Mouse (Mus musculus): Measurements from ENCODE around the gene Akna.

DNA sequence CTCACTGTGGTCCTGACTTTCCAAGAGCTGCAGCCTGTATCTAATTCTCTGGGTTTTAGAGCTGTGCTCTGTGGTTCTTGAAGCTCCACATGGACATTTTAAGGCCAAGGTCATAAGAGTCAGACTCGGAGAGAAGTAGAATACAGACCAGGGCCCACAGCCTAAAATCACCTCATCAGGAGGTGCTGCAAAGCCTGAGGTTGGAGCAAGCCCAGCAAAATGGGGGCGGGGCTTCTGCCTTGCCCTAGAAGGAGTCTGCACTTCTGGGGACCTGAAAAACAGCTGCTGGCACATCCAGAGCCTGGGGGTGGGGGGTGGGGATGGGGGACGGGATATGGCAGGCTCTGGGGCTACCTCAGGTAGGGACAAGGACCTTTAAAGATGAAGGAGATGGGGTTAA, 27.2 kb upstream of the Akna start:
- TF ChIP-seq POLR2A (IDR thresholded peaks at IDR 0.05; ENCODE audit: control insufficient read depth in 1 of 2, insufficient read depth in 1 of 2, low read depth in 1 of 2, low read length in 2 of 2, poor library complexity in 1 of 2) (no peak), MAFK (IDR thresholded peaks at IDR 0.05; ENCODE audit: borderline replicate concordance, low read depth, low read length) (no peak), POLR2AphosphoS2 (IDR thresholded peaks at IDR 0.05; ENCODE audit: low read length) (no peak)

All from MEL (cell line).